ENCODE assay signal across 24 mouse cellular contexts in genomic region chr16:60175580-60175979, GRCm38 (mm10).
DNase-seq lines count a peak whose midpoint lies in the region; ATAC-seq lines count a peak whose summit lies in the region.
"Had no signal": no experiment of that assay in that cellular context is flagged by ENCODE, and none has a peak within 500 bp of the region (broad histone marks: within the 10 kb centered on the region; RNA-seq: fewer than 3 reads in every experiment).

No protein-coding gene starts in this region.

- H3K4me2 ChIP-seq in forebrain, embryonic 12.5 days = no peak overlapping the region
- no peak overlapping the region for H3K4me2 ChIP-seq in forebrain, embryonic 16.5 days (ENCODE audit: low read length)
- no peak overlapping the region for H3K4me2 ChIP-seq in forebrain, embryonic 14.5 days (ENCODE audit: low read length)
- H3K4me2 ChIP-seq: embryonic facial prominence, embryonic 13.5 days; heart, embryonic 11.5 days; hindbrain, embryonic 12.5 days; hindbrain, embryonic 15.5 days had no signal

- H3K27me3 ChIP-seq in forebrain, embryonic 12.5 days = no peaks in the 10 kb centered on the region
- H3K27me3 ChIP-seq in forebrain, embryonic 16.5 days (replicated peaks; ENCODE audit: control insufficient read depth, insufficient read depth, low read length) = no peaks in the 10 kb centered on the region
- H3K27me3 ChIP-seq in forebrain, embryonic 14.5 days (replicated peaks; ENCODE audit: control insufficient read depth, insufficient read depth, low read length) = no peaks in the 10 kb centered on the region
- H3K27me3 ChIP-seq: embryonic facial prominence, embryonic 13.5 days; hindbrain, embryonic 12.5 days; hindbrain, embryonic 15.5 days had no signal

- 0 out of 2 replicates have a peak overlapping the region, but pooled peaks have one; percentile 8 for H3K27ac ChIP-seq in forebrain, embryonic 12.5 days
- H3K27ac ChIP-seq in forebrain, embryonic 16.5 days (ENCODE audit: low read length) = no peak overlapping the region
- no peak overlapping the region for H3K27ac ChIP-seq in forebrain, embryonic 14.5 days (ENCODE audit: low read depth, low read length)
- H3K27ac ChIP-seq: embryonic facial prominence, embryonic 10.5 days; embryonic facial prominence, embryonic 13.5 days; gastrocnemius, adult 2 months; hindbrain, embryonic 12.5 days; hindbrain, embryonic 15.5 days had no signal

- no peak overlapping the region for H3K4me3 ChIP-seq in forebrain, embryonic 12.5 days (replicated peaks)
- H3K4me3 ChIP-seq in forebrain, embryonic 16.5 days (replicated peaks; ENCODE audit: low read length) = no peak overlapping the region
- no peak overlapping the region for H3K4me3 ChIP-seq in forebrain, embryonic 14.5 days (ENCODE audit: low read depth, low read length)
- H3K4me3 ChIP-seq: embryonic facial prominence, embryonic 10.5 days; embryonic facial prominence, embryonic 13.5 days; erythroblast, embryonic 14.5 days; gastrocnemius, adult 2 months; hindbrain, embryonic 12.5 days; hindbrain, embryonic 15.5 days had no signal

- 8% methylated on average over 3 of the region's 3 CpGs for WGBS in forebrain, embryonic 12.5 days
- 2% methylated on average over 3 of the region's 3 CpGs for WGBS in forebrain, embryonic 16.5 days
- 3% methylated on average over 3 of the region's 3 CpGs for WGBS in forebrain, embryonic 14.5 days

- DNase-seq in embryo, embryonic 10 days (ENCODE audit: low spot score) = peak; percentile 8
- no peak for DNase-seq in embryo, embryonic 10.5 days (ENCODE audit: low spot score)
- peak; percentile 25 for DNase-seq in forebrain, embryonic 14.5 days (ENCODE audit: low spot score)
- DNase-seq in cerebellum, adult 9-11 months = no peak
- no peak for DNase-seq in lung, postnatal 4 days
- no peak for DNase-seq in urinary bladder, postnatal 25 days (ENCODE audit: low spot score)
- DNase-seq: adrenal gland, adult 8-10 months; adrenal gland, postnatal 25 days; cerebellum, adult 18-20 months; cerebellum, adult 9-10 months; cerebellum, postnatal 25 days; gastrocnemius, adult 2 months; gastrocnemius, postnatal 14 days; heart, adult 11 months had no signal

- ATAC-seq in forebrain, embryonic 12.5 days (ENCODE audit: low FRiP score) = peak; percentile 74; the same call in 1 of the 2 replicates
- ATAC-seq in forebrain, embryonic 16.5 days = no peak
- ATAC-seq in forebrain, embryonic 14.5 days = peak; percentile 48; the same call in 1 of the 2 replicates
- ATAC-seq: activated CD4-positive, CD25-positive, alpha-beta regulatory T cell, adult 4 months; intestine, postnatal 0 days had no signal

- H3K36me3 ChIP-seq in forebrain, embryonic 12.5 days (replicated peaks) = no peaks in the 10 kb centered on the region
- no peaks in the 10 kb centered on the region for H3K36me3 ChIP-seq in forebrain, embryonic 16.5 days (ENCODE audit: control insufficient read depth, insufficient read depth)
- no peaks in the 10 kb centered on the region for H3K36me3 ChIP-seq in forebrain, embryonic 14.5 days (ENCODE audit: control insufficient read depth, insufficient read depth, low read length)
- H3K36me3 ChIP-seq: embryonic facial prominence, embryonic 10.5 days; embryonic facial prominence, embryonic 13.5 days; hindbrain, embryonic 12.5 days; hindbrain, embryonic 15.5 days had no signal

- H3K9me3 ChIP-seq in forebrain, embryonic 12.5 days = no peaks in the 10 kb centered on the region
- H3K9me3 ChIP-seq in forebrain, embryonic 16.5 days (ENCODE audit: control insufficient read depth, low read length) = no peaks in the 10 kb centered on the region
- no peaks in the 10 kb centered on the region for H3K9me3 ChIP-seq in forebrain, embryonic 14.5 days (replicated peaks; ENCODE audit: control insufficient read depth, low read length)
- H3K9me3 ChIP-seq: embryonic facial prominence, embryonic 10.5 days; embryonic facial prominence, embryonic 13.5 days; hindbrain, embryonic 12.5 days; hindbrain, embryonic 15.5 days had no signal

- no peaks in the 10 kb centered on the region for H3K4me1 ChIP-seq in forebrain, embryonic 12.5 days
- H3K4me1 ChIP-seq in forebrain, embryonic 16.5 days (replicated peaks; ENCODE audit: control insufficient read depth, insufficient read depth, low read length) = 0 out of 2 replicates have a peak, but pooled peaks cover 2% of the 10 kb centered on the region
- H3K4me1 ChIP-seq in forebrain, embryonic 14.5 days (ENCODE audit: control insufficient read depth, insufficient read depth, low read length) = peaks cover 3% of the 10 kb centered on the region; the same call in 1 of the 2 replicates
- H3K4me1 ChIP-seq: embryonic facial prominence, embryonic 10.5 days; embryonic facial prominence, embryonic 13.5 days; hindbrain, embryonic 12.5 days; hindbrain, embryonic 15.5 days had no signal

- no peak overlapping the region for H3K9ac ChIP-seq in forebrain, embryonic 12.5 days
- no peak overlapping the region for H3K9ac ChIP-seq in forebrain, embryonic 16.5 days (replicated peaks; ENCODE audit: low read depth, low read length)
- no peak overlapping the region for H3K9ac ChIP-seq in forebrain, embryonic 14.5 days (ENCODE audit: low read length)
- H3K9ac ChIP-seq: embryonic facial prominence, embryonic 13.5 days; hindbrain, embryonic 12.5 days; hindbrain, embryonic 15.5 days had no signal

Comparison
In these comparisons a context has a peak if more than half of its experiments do, and no peak if none do; other contexts are left out.
1. DNase-seq: peak in embryo, embryonic 10 days (single experiment) and forebrain, embryonic 14.5 days (single experiment); none in embryo, embryonic 10.5 days (single experiment), cerebellum, adult 9-11 months (single experiment), lung, postnatal 4 days (0 of 2) and urinary bladder, postnatal 25 days (single experiment).